Mouse (Mus musculus): ENCODE data around the gene Adgrl2. TPM values are rescaled to one million over a fixed set of nuclear protein-coding genes. Genes with fewer than 3 reads are reported as not detected.

The Adgrl2 gene
- 17.2 and 20.3 TPM in 2 replicates for polyA plus RNA-seq (2021; fragmentation: Nextera tagmentation)
- long read RNA-seq, experiment 1, partial matches to known transcripts: 14 of 31 reads
- long read RNA-seq, experiment 1, other reads (novel, unspliced or antisense): 16 of 31 reads
- long read RNA-seq, experiment 2, partial matches to known transcripts: 6 of 15 reads
- long read RNA-seq, experiment 2, other reads (novel, unspliced or antisense): 8 of 15 reads

GRCm38 (mm10) chr3:148990531-148991003, at the start of gene Adgrl2:
Adgrl2 (minus strand) TSS chr3:148990555.

Data from left cerebral cortex, adult 6 months (tissue).